Mouse (Mus musculus): ENCODE results near the gene Slc2a6. TPM values are rescaled to one million over a fixed set of nuclear protein-coding genes. Genes with fewer than 3 reads are reported as not detected.

Slc2a6 gene
- polyA plus RNA-seq, 1 experiment: 3.6 TPM

DNA sequence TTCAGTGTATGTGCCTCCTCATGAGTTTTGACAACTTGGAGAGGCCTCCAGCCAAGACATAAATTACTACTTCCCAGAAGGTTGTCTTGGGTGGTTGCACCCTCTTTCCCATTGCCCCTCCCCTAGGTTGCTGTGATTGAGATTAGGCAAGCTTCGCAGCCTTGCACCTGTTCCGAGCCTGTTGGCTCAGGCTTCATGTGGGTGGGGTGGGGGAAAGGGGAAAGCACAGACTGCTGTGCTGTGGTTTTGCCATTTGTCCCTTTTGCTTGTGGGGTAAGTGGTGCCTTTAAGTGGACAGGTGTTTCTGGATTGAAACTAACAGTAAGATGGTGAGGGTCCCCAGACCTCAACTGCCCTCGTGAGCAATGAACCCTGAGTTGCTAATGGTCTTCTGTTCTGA lies 8.2 kb upstream of the Slc2a6 start:
- DNase-seq (ENCODE audit: low read depth): no peak

DNA sequence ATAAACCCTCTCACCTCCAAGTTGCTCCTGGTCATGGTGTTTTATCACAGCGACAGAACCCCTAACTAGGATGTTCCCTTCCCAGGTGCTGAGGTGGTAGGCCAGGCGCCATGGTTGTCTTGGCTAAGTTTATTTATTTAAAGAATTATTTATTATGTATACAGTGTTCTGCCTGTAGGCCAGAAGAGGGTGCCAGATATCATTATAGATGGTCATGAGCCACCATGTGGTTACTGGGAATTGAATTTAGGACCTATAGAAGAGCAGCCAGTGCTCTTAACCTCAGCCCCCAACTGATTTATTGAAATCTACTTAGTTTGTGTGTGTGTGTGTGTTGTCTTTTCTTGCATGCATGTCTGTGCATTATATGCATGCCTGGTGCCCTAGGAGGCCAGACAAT lies 4.6 kb upstream of the Slc2a6 start:
- DNase-seq (ENCODE audit: low read depth): no peak

GRCm38 (mm10) chr2:27028437-27029015 lies 728 bp upstream of the Slc2a6 start:
- DNase-seq (ENCODE audit: low read depth): no peak

DNA sequence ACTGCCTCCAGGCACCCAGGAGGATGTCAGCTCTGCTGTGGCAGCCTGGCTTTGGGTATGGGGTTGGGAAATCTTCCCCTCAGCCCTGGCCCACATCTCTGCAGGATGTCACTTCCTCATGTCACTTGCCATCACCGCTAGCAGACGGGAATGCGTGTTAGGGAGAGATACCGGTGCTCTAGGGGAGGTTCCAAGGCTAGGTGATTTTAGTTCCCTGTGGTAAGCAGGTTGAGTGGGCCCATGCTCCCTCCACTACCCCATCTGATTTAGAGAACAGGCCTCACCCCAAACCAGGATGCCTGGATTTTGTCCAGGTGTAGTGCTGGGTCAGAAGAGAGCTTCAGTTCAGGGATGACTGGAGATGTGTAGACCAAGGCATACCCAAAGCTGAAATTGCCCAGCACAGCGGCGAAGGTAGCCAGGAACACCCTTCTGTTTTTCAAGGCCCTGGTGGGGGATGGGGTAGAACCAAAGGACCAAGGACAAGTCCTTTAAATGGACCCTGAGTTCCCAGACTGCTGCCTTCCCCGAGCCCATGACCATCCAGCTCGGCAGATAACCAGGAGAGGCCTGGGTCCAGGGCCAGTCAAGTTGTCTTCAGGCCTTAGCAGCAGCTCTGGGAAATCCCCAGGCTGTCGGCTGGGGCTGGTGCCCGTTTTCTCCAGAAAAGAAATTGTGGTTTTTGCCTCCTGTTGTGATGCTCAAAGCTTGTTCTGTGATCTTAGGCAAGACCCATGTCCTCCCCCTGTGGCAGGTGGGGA lies 761 bp downstream of the Slc2a6 start:
- DNase-seq (ENCODE audit: low read depth): no peak

- DNase-seq (ENCODE audit: low read depth): no peak
Measured at GRCm38 (mm10) chr2:27026332-27026731, 1.5 kb downstream of the Slc2a6 start.

DNA sequence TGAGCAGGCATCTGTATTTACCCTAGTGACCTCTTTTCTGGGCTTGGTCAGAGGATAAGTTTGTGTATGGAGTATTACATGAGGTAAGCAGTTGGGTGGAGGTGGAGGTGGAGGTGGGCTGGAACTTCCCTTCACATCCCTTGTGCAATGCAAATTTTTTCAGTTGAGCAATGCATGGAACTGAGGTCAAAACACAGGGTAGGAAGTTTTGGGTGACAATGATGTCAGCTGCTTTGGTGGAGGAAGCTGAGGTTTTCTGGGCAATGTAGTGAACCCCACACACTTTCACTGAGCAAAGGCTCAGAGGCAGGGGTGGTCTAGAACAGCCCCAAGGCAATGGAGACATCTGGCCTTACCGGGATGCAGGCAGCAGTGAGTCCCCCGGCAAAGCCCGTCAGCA lies 2.3 kb downstream of the Slc2a6 start:
- DNase-seq (ENCODE audit: low read depth): no peak

GRCm38 (mm10) chr2:27024136-27024535 lies 3.7 kb downstream of the Slc2a6 start:
- DNase-seq (ENCODE audit: low read depth): no peak

GRCm38 (mm10) chr2:27022612-27023011 lies 5.2 kb downstream of the Slc2a6 start:
- no peak for DNase-seq (ENCODE audit: low read depth)

GRCm38 (mm10) chr2:27021103-27021502 lies 6.7 kb downstream of the Slc2a6 start:
- no peak for DNase-seq (ENCODE audit: low read depth)

- DNase-seq (ENCODE audit: low read depth): no peak
Measured at GRCm38 (mm10) chr2:27019530-27019929, 8.3 kb downstream of the Slc2a6 start.

DNA sequence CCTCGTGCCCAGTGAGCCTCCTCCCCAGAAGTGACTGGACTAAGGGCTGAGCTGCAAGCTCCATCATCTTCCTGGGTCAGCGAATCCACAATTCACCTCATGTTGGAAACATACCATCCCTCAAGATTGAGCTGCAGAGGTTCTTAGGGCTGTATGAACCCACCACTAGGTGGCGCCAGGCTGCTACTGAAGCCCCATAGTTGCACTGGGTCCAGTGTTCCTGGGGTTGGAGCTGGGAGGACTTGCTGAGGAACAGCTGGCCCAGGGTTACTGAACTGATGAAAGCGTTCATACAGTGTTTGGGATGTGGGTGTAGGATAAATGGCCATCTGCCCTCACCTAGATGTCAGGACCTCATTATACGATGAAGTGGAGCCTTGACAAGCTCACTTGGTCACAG lies 10.0 kb downstream of the Slc2a6 start:
- DNase-seq (ENCODE audit: low read depth): no peak

- no peak for DNase-seq (ENCODE audit: low read depth)
Measured at GRCm38 (mm10) chr2:27009714-27010244, 18.0 kb downstream of the Slc2a6 start, which contains the start of gene Cacfd1. Gene Cacfd1, plus strand, starts transcription at chr2:27009926.

- DNase-seq (ENCODE audit: low read depth): no peak
Measured at GRCm38 (mm10) chr2:27007701-27008100, 20.1 kb downstream of the Slc2a6 start.

- no peak for DNase-seq (ENCODE audit: low read depth)
Measured at GRCm38 (mm10) chr2:27006255-27006654, 21.5 kb downstream of the Slc2a6 start.

GRCm38 (mm10) chr2:26997993-26998392 lies 29.8 kb downstream of the Slc2a6 start:
- no peak for DNase-seq (ENCODE audit: low read depth)

DNA sequence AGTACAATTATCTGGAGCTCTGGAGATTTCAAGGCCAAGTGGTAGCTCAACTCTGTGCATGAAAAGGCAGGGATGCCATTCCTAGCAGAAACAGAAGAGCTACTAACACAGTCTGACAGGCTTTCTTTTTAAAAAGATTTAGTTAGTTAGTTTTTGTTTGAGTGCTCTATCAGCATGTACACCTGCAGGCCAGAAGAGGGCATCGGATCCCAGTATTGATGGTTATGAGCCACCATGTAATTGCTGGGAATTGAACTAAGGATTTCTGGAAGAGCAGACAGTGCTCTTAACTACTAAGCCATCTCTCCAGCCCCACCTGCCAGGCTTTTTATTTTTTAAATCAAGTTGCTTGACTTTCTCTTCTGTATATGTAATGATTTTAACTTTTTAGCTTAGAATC lies 30.3 kb downstream of the Slc2a6 start:
- DNase-seq (ENCODE audit: low read depth): no peak

DNA sequence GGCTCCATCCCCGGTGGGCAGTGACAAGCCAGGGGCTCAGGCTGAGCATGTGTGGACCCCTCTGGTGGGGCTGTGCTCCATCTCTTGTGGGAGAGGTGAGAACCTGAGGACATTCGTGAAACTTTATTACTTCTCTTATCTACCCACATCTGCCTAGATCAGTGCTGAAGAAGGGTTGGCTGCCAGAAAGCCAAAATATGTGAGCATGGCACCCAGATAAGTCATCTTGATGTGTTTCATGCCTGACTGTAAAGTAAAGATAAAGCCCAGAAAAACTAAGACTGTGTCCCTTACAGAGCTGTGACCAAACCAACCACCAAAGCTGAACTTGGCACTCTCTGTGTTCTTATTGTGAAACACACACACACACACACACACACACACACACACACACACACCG lies 33.9 kb downstream of the Slc2a6 start:
- DNase-seq (ENCODE audit: low read depth): no peak

- no peak for DNase-seq (ENCODE audit: low read depth)
Measured at GRCm38 (mm10) chr2:26984640-26985039, 43.2 kb downstream of the Slc2a6 start.

GRCm38 (mm10) chr2:26984179-26984578 lies 43.6 kb downstream of the Slc2a6 start:
- DNase-seq (ENCODE audit: low read depth): no peak

GRCm38 (mm10) chr2:26980361-26980760 lies 47.4 kb downstream of the Slc2a6 start:
- no peak for DNase-seq (ENCODE audit: low read depth)

DNA sequence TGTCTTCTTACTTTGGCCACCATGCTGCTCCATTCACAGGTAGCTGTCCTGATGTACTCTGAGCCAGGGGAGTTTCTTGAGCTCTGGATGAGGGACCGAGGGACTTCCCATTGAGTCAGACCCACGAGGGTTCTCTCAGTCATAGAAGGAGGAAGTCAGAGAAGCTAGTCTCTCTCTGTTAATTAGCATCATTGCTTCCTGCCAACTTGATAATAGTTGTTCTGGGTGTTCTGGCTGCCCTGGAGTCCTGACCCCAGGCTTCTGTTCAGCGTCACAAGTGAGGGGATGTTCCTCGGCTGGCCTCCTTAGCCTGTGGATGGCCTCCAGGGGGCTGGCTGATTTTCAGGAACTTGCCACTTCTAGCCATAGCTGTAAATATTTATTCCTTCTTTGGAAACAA lies 53.8 kb downstream of the Slc2a6 start:
- DNase-seq (ENCODE audit: low read depth): no peak

DNA sequence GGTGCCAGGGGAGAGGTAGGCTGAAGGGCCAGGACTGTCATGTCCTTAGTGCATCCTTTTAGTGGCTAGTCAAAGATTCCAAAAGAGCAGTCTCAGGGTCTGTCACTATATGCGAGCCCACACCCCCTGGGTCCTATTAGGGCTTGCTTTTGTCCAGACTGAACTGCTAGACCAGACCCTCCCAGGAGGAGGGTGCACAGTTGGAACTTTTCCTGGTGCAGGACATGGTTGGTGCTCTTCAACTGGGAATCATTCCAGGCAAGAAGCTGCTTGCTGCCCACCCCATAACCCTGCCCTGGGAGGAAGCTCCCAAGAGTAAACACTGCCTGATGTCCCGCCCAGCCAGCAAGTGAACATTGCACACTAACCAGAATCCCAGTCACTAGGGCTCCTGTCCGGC lies 54.7 kb downstream of the Slc2a6 start, which contains the start of gene Adamts13:
Gene Adamts13, plus strand, starts transcription at position 301 of the 400 bp plus-strand sequence.
- DNase-seq (ENCODE audit: low read depth): no peak
